Mouse (Mus musculus): ENCODE measurements around the gene Dctn3. TPM values are rescaled to one million over a fixed set of nuclear protein-coding genes. Genes with fewer than 3 reads are reported as not detected.

Dctn3 gene
- total and polyA plus RNA-seq, 3 experiments: 57.7 to 64.6 TPM; not detected in 1

- no peak overlapping the region for H3K9ac ChIP-seq (ENCODE audit: control insufficient read depth, low read depth, low read length, poor library complexity, severe bottlenecking)
- peaks cover 16% of the 10 kb centered on the region for H3K79me2 ChIP-seq (ENCODE audit: control insufficient read depth, insufficient read depth, low read length, poor library complexity)
- H3K4me3 ChIP-seq (ENCODE audit: control insufficient read depth in 1 of 2, insufficient read depth in 1 of 2, low read depth in 2 of 2, low read length in 2 of 2): no peak overlapping the region
- no peaks in the 10 kb centered on the region for H3K9me3 ChIP-seq (replicated peaks; ENCODE audit: insufficient read depth, low read length)
- no peak for TF ChIP-seq POLR2AphosphoS2 (IDR thresholded peaks at IDR 0.05; ENCODE audit: low read length)
- TF ChIP-seq SMC3 (IDR thresholded peaks at IDR 0.05; ENCODE audit: low read depth, low read length): peak; percentile 87
- TF ChIP-seq HCFC1 (IDR thresholded peaks at IDR 0.05; ENCODE audit: low read depth, low read length): no peak
- TF ChIP-seq MAFK (IDR thresholded peaks at IDR 0.05; ENCODE audit: borderline replicate concordance, low read depth, low read length): no peak
- TF ChIP-seq ZC3H11A (IDR thresholded peaks at IDR 0.05; ENCODE audit: low read depth, low read length): peak; percentile 67
- peak in 2 of 3 experiments; percentile 61 to 90; a peak in 4 of 6 replicates for TF ChIP-seq CTCF (IDR thresholded peaks at IDR 0.05 in 2 of 3, conservative IDR thresholded peaks at IDR 0.05 in 1 of 3; ENCODE audit: control insufficient read depth in 1 of 3, insufficient read depth in 1 of 3, low read depth in 2 of 3, low read length in 3 of 3, poor library complexity in 1 of 3, severe bottlenecking in 1 of 3)
- TF ChIP-seq UBTF (IDR thresholded peaks at IDR 0.05; ENCODE audit: borderline replicate concordance, insufficient read depth, low read depth, low read length): no peak
- TF ChIP-seq RAD21 (IDR thresholded peaks at IDR 0.05; ENCODE audit: low read depth, low read length): peak; percentile 95
- TF ChIP-seq POLR2AphosphoS5 (IDR thresholded peaks at IDR 0.05; ENCODE audit: borderline replicate concordance, low read depth, low read length): no peak
- no peak for TF ChIP-seq TBP (IDR thresholded peaks at IDR 0.05; ENCODE audit: low read depth, low read length)
- DNase-seq (ENCODE audit: low read depth, low spot score): peak; percentile 79
- no peaks in the 10 kb centered on the region for H3K27me3 ChIP-seq (ENCODE audit: control insufficient read depth in 1 of 2, insufficient read depth in 2 of 2, low read length in 2 of 2)
- no peak overlapping the region for H3K27ac ChIP-seq (ENCODE audit: control insufficient read depth, low read depth, low read length)
- H3K36me3 ChIP-seq (ENCODE audit: control insufficient read depth in 1 of 2, insufficient read depth in 2 of 2, low read length in 2 of 2): no peaks in the 10 kb centered on the region; a peak in 1 of 4 replicates
- H3K4me1 ChIP-seq (ENCODE audit: control insufficient read depth in 1 of 2, insufficient read depth in 2 of 2, low read length in 2 of 2): peaks cover 0 to 10% of the 10 kb centered on the region in 2 experiments; a peak in 2 of 4 replicates
Measured at GRCm38 (mm10) chr4:41708192-41708745, 14.7 kb downstream of the Dctn3 start.

DNA sequence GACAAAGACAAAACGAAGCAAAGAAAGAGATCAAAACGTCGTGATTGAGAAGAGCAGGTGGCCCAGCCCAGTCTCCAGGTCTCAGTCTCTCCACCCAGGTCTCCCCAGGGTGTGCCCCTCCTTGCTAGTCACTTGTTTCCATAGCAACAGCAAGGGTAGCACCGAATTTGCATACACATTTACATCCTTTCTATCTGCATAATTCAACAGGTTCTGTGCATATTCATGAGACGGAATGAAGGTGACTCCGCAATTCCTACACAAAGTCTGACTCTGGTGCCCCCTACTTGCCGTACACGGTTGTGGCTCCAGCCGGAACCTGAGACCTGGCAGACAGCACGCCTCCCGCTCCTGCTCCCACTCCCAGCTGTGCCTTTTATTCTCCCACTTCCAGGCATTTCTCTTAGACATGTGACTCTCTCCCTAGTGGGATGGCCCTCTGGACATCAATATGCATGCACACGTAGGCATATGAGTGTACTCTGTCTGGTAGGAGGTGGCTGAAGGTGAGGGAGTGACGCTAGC, 15.9 kb downstream of the Dctn3 start:
- no peak overlapping the region for H3K4me3 ChIP-seq (ENCODE audit: control insufficient read depth in 1 of 2, insufficient read depth in 1 of 2, low read depth in 2 of 2, low read length in 2 of 2)
- H3K79me2 ChIP-seq (ENCODE audit: control insufficient read depth, insufficient read depth, low read length, poor library complexity): peaks cover 4% of the 10 kb centered on the region
- peak; percentile 76 for DNase-seq (ENCODE audit: low read depth, low spot score)
- H3K9me3 ChIP-seq (replicated peaks; ENCODE audit: insufficient read depth, low read length): no peaks in the 10 kb centered on the region
- peaks cover 0 to 4% of the 10 kb centered on the region in 2 experiments; a peak in 1 of 4 replicates for H3K4me1 ChIP-seq (ENCODE audit: control insufficient read depth in 1 of 2, insufficient read depth in 2 of 2, low read length in 2 of 2)
- no peaks in the 10 kb centered on the region for H3K27me3 ChIP-seq (ENCODE audit: control insufficient read depth in 1 of 2, insufficient read depth in 2 of 2, low read length in 2 of 2)
- H3K27ac ChIP-seq (ENCODE audit: control insufficient read depth, low read depth, low read length): no peak overlapping the region
- TF ChIP-seq ZC3H11A (IDR thresholded peaks at IDR 0.05; ENCODE audit: low read depth, low read length): peak; percentile 39
- TF ChIP-seq POLR2AphosphoS2 (IDR thresholded peaks at IDR 0.05; ENCODE audit: low read length): no peak
- TF ChIP-seq ZMIZ1 (IDR thresholded peaks at IDR 0.05; ENCODE audit: low read depth, low read length): no peak
- TF ChIP-seq SMC3 (IDR thresholded peaks at IDR 0.05; ENCODE audit: low read depth, low read length): peak; percentile 73
- 0 out of 2 replicates have a peak, but pooled peaks have one; percentile 13 for TF ChIP-seq MYB (IDR thresholded peaks at IDR 0.05; ENCODE audit: low read depth, low read length)
- peak; percentile 49 for TF ChIP-seq RAD21 (IDR thresholded peaks at IDR 0.05; ENCODE audit: low read depth, low read length)
- peak; percentile 39 to 69 (median 67); a peak in 5 of 6 replicates for TF ChIP-seq CTCF (IDR thresholded peaks at IDR 0.05 in 2 of 3, conservative IDR thresholded peaks at IDR 0.05 in 1 of 3; ENCODE audit: control insufficient read depth in 1 of 3, insufficient read depth in 1 of 3, low read depth in 2 of 3, low read length in 3 of 3, poor library complexity in 1 of 3, severe bottlenecking in 1 of 3)
- no peaks in the 10 kb centered on the region; a peak in 1 of 4 replicates for H3K36me3 ChIP-seq (ENCODE audit: control insufficient read depth in 1 of 2, insufficient read depth in 2 of 2, low read length in 2 of 2)
- H3K9ac ChIP-seq (ENCODE audit: control insufficient read depth, low read depth, low read length, poor library complexity, severe bottlenecking): no peak overlapping the region
